ENCODE assay signal across 1 mouse cellular context in the genomic region with DNA sequence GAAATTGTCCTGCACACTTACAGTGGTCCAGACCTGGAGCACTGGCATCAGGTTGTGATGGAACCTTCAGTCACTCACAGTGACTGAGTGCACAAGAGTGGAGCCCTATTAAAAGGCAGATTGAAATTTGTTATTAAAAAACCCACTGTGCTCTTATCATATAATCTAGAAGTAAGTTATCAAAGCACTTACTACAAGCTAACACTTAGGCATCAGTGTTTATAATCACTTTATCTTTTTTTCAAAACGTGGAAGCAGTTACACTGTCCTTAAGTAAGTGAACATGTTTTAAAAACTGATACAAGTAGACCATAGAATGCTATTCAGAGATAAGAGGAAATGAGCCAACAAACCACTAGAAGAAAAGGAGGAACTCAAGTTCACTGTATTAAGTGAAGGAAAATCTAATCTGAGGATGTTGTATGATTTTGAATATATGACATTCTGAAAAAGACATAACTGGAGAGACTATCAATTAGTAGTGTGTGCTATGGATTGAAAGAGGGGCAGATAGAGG.
TF ChIP-seq lines count a peak whose summit lies in the region.

No protein-coding gene starts in this region.

TF ChIP-seq in MEL, 35 proteins besides CTCF, POLR2A, EP300 and RAD21 (continued from another document):
- TF ChIP-seq USF2 (IDR thresholded peaks at IDR 0.05; ENCODE audit: borderline replicate concordance in 1 of 2, insufficient read depth in 1 of 2, low read depth in 1 of 2, low read length in 2 of 2): no peak
- TF ChIP-seq KAT2A (conservative IDR thresholded peaks at IDR 0.05; ENCODE audit: low read depth, low read length): no peak
- peak; percentile 91 for TF ChIP-seq TCF12 (IDR thresholded peaks at IDR 0.05; ENCODE audit: low read depth, low read length)
- TF ChIP-seq NELFE (IDR thresholded peaks at IDR 0.05; ENCODE audit: low read depth, low read length): no peak
- 0 out of 2 replicates have a peak, but pooled peaks have one; percentile 38 for TF ChIP-seq ETS1 (IDR thresholded peaks at IDR 0.05; ENCODE audit: low read depth, low read length)
- TF ChIP-seq HCFC1 (IDR thresholded peaks at IDR 0.05; ENCODE audit: low read depth, low read length): no peak
- TF ChIP-seq NRF1 (IDR thresholded peaks at IDR 0.05; ENCODE audit: insufficient read depth, low read depth, low read length, poor library complexity, severe bottlenecking): no peak
- no peak for TF ChIP-seq MAX (IDR thresholded peaks at IDR 0.05; ENCODE audit: low read length)
